Mouse (Mus musculus): ENCODE measurements around the gene Rufy1. TPM values are rescaled to one million over a fixed set of nuclear protein-coding genes. Genes with fewer than 3 reads are reported as not detected.
"Not testable (repeated sequence)": the region's sequence is repeated elsewhere in the genome, so short reads cannot be mapped to it uniquely, and the experiment has no call there.

Rufy1 gene
- polyA plus RNA-seq, 1 experiment from 2014 or later = 29.0 TPM

- Histone ChIP-seq H3K36me3 (ENCODE audit: insufficient read depth, low read length) (no peaks in the 10 kb centered on the region), H3K27ac (no peak overlapping the region), H3K4me3 (replicated peaks; ENCODE audit: low read depth, low read length) (peak overlapping the region; percentile 33; the same call in 1 of the 2 replicates), H3K9me3 (replicated peaks; ENCODE audit: low read length) (no peaks in the 10 kb centered on the region), H3K9ac (ENCODE audit: low read depth, low read length) (no peak overlapping the region), H3K4me2 (ENCODE audit: low read length) (peak overlapping the region; percentile 64; the same call in 1 of the 2 replicates), H3K4me1 (replicated peaks; ENCODE audit: insufficient read depth, low read length) (0 out of 2 replicates have a peak, but pooled peaks cover 7% of the 10 kb centered on the region), H3K27me3 (ENCODE audit: insufficient read depth, low read length) (no peaks in the 10 kb centered on the region)
- no peak for ATAC-seq (replicated peaks; ENCODE audit: low FRiP score, low read depth)
- no peak for TF ChIP-seq CTCF (IDR thresholded peaks at IDR 0.05; ENCODE audit: low read depth)
- no peak for DNase-seq (ENCODE audit: low spot score)
- 97% methylated on average over 1 of the region's 1 CpGs for WGBS
Measured at GRCm38 (mm10) chr11:50371911-50372310, 59.0 kb downstream of the Rufy1 start.

GRCm38 (mm10) chr11:50371399-50371841 is 59.5 kb downstream of the Rufy1 start:
- 3% methylated on average over 18 of the region's 18 CpGs for WGBS
- peak; percentile 86 for DNase-seq (ENCODE audit: low spot score)
- Histone ChIP-seq H3K4me3 (replicated peaks; ENCODE audit: low read depth, low read length) (peak overlapping the region; percentile 33), H3K9ac (ENCODE audit: low read depth, low read length) (peak overlapping the region; percentile 57), H3K36me3 (ENCODE audit: insufficient read depth, low read length) (no peaks in the 10 kb centered on the region), H3K4me1 (replicated peaks; ENCODE audit: insufficient read depth, low read length) (0 out of 2 replicates have a peak, but pooled peaks cover 3% of the 10 kb centered on the region), H3K27me3 (ENCODE audit: insufficient read depth, low read length) (no peaks in the 10 kb centered on the region), H3K9me3 (replicated peaks; ENCODE audit: low read length) (no peaks in the 10 kb centered on the region), H3K27ac (no peak overlapping the region), H3K4me2 (ENCODE audit: low read length) (peak overlapping the region; percentile 64)
- TF ChIP-seq CTCF (IDR thresholded peaks at IDR 0.05; ENCODE audit: low read depth) = peak; percentile 63
- ATAC-seq (replicated peaks; ENCODE audit: low FRiP score, low read depth) = peak; percentile 47

GRCm38 (mm10) chr11:50370969-50371368 is 60.0 kb downstream of the Rufy1 start:
- TF ChIP-seq CTCF (IDR thresholded peaks at IDR 0.05; ENCODE audit: low read depth) = no peak
- H3K4me2 ChIP-seq (ENCODE audit: low read length) = peak overlapping the region; percentile 64
- ATAC-seq (replicated peaks; ENCODE audit: low FRiP score, low read depth) (0 out of 2 replicates have a peak, but pooled peaks have one; percentile 33), DNase-seq (ENCODE audit: low spot score) (no peak)
- no peak overlapping the region for H3K27ac ChIP-seq
- 52% methylated on average over 4 of the region's 4 CpGs for WGBS
- H3K27me3 ChIP-seq (ENCODE audit: insufficient read depth, low read length) = no peaks in the 10 kb centered on the region
- H3K9ac ChIP-seq (ENCODE audit: low read depth, low read length) = no peak overlapping the region
- no peak overlapping the region for H3K4me3 ChIP-seq (replicated peaks; ENCODE audit: low read depth, low read length)
- H3K4me1 ChIP-seq (replicated peaks; ENCODE audit: insufficient read depth, low read length) = no peaks in the 10 kb centered on the region
- no peaks in the 10 kb centered on the region for H3K36me3 ChIP-seq (ENCODE audit: insufficient read depth, low read length)
- no peaks in the 10 kb centered on the region for H3K9me3 ChIP-seq (replicated peaks; ENCODE audit: low read length)

GRCm38 (mm10) chr11:50369360-50369911 is 61.5 kb downstream of the Rufy1 start:
- H3K27ac ChIP-seq = no peak overlapping the region
- WGBS = 85% methylated on average over 5 of the region's 5 CpGs
- ATAC-seq (replicated peaks; ENCODE audit: low FRiP score, low read depth) (no peak), DNase-seq (ENCODE audit: low spot score) (no peak)
- H3K4me2 ChIP-seq (ENCODE audit: low read length) = no peak overlapping the region
- H3K36me3 ChIP-seq (ENCODE audit: insufficient read depth, low read length) = no peaks in the 10 kb centered on the region
- no peak for TF ChIP-seq CTCF (IDR thresholded peaks at IDR 0.05; ENCODE audit: low read depth)
- H3K9ac ChIP-seq (ENCODE audit: low read depth, low read length) = no peak overlapping the region
- H3K4me3 ChIP-seq (replicated peaks; ENCODE audit: low read depth, low read length) = no peak overlapping the region
- H3K9me3 ChIP-seq (replicated peaks; ENCODE audit: low read length) = no peaks in the 10 kb centered on the region
- no peaks in the 10 kb centered on the region for H3K4me1 ChIP-seq (replicated peaks; ENCODE audit: insufficient read depth, low read length)
- H3K27me3 ChIP-seq (ENCODE audit: insufficient read depth, low read length) = no peaks in the 10 kb centered on the region

- Histone ChIP-seq H3K9me3 (replicated peaks; ENCODE audit: low read length) (no peaks in the 10 kb centered on the region), H3K27me3 (ENCODE audit: insufficient read depth, low read length) (no peaks in the 10 kb centered on the region), H3K9ac (ENCODE audit: low read depth, low read length) (no peak overlapping the region), H3K27ac (no peak overlapping the region), H3K4me3 (replicated peaks; ENCODE audit: low read depth, low read length) (no peak overlapping the region), H3K4me2 (ENCODE audit: low read length) (no peak overlapping the region), H3K36me3 (ENCODE audit: insufficient read depth, low read length) (no peaks in the 10 kb centered on the region), H3K4me1 (replicated peaks; ENCODE audit: insufficient read depth, low read length) (no peaks in the 10 kb centered on the region)
- DNase-seq (ENCODE audit: low spot score) (no peak), ATAC-seq (replicated peaks; ENCODE audit: low FRiP score, low read depth) (no peak)
- 93% methylated on average over 9 of the region's 9 CpGs for WGBS
- no peak for TF ChIP-seq CTCF (IDR thresholded peaks at IDR 0.05; ENCODE audit: low read depth)
Measured at GRCm38 (mm10) chr11:50367531-50367930, 63.4 kb downstream of the Rufy1 start.

GRCm38 (mm10) chr11:50365322-50365721 is 65.6 kb downstream of the Rufy1 start:
- TF ChIP-seq CTCF (IDR thresholded peaks at IDR 0.05; ENCODE audit: low read depth) = no peak
- H3K4me1 ChIP-seq (replicated peaks; ENCODE audit: insufficient read depth, low read length) = no peaks in the 10 kb centered on the region
- H3K4me2 ChIP-seq (ENCODE audit: low read length) = no peak overlapping the region
- no peaks in the 10 kb centered on the region for H3K36me3 ChIP-seq (ENCODE audit: insufficient read depth, low read length)
- no peak overlapping the region for H3K27ac ChIP-seq
- ATAC-seq (replicated peaks; ENCODE audit: low FRiP score, low read depth) (no peak), DNase-seq (ENCODE audit: low spot score) (no peak)
- no peaks in the 10 kb centered on the region for H3K9me3 ChIP-seq (replicated peaks; ENCODE audit: low read length)
- H3K27me3 ChIP-seq (ENCODE audit: insufficient read depth, low read length) = no peaks in the 10 kb centered on the region
- H3K9ac ChIP-seq (ENCODE audit: low read depth, low read length) = no peak overlapping the region
- H3K4me3 ChIP-seq (replicated peaks; ENCODE audit: low read depth, low read length) = no peak overlapping the region

- no peak overlapping the region for H3K9ac ChIP-seq (ENCODE audit: low read depth, low read length)
- H3K4me2 ChIP-seq (ENCODE audit: low read length) = no peak overlapping the region
- ATAC-seq (replicated peaks; ENCODE audit: low FRiP score, low read depth) (no peak), DNase-seq (ENCODE audit: low spot score) (peak; percentile 89)
- H3K27me3 ChIP-seq (ENCODE audit: insufficient read depth, low read length) = no peaks in the 10 kb centered on the region
- H3K9me3 ChIP-seq (replicated peaks; ENCODE audit: low read length) = no peaks in the 10 kb centered on the region
- H3K4me3 ChIP-seq (replicated peaks; ENCODE audit: low read depth, low read length) = no peak overlapping the region
- peak; percentile 91 for TF ChIP-seq CTCF (IDR thresholded peaks at IDR 0.05; ENCODE audit: low read depth)
- H3K36me3 ChIP-seq (ENCODE audit: insufficient read depth, low read length) = no peaks in the 10 kb centered on the region
- H3K4me1 ChIP-seq (replicated peaks; ENCODE audit: insufficient read depth, low read length) = no peaks in the 10 kb centered on the region
- WGBS = 5% methylated on average over 4 of the region's 4 CpGs
- H3K27ac ChIP-seq = no peak overlapping the region
Measured at GRCm38 (mm10) chr11:50364548-50364947, 66.4 kb downstream of the Rufy1 start.

- not testable (repeated sequence) for H3K4me1 ChIP-seq (replicated peaks; ENCODE audit: insufficient read depth, low read length)
Measured at GRCm38 (mm10) chr11:50361282-50361681, 69.6 kb downstream of the Rufy1 start.

More at GRCm38 (mm10) chr11:50361282-50361681, 69.6 kb downstream of the Rufy1 start:
- not testable (repeated sequence) for H3K36me3 ChIP-seq (ENCODE audit: insufficient read depth, low read length); H3K27ac ChIP-seq; ATAC-seq (replicated peaks; ENCODE audit: low FRiP score, low read depth); DNase-seq (ENCODE audit: low spot score); H3K4me2 ChIP-seq (ENCODE audit: low read length); H3K4me3 ChIP-seq (replicated peaks; ENCODE audit: low read depth, low read length); H3K27me3 ChIP-seq (ENCODE audit: insufficient read depth, low read length); H3K9me3 ChIP-seq (replicated peaks; ENCODE audit: low read length); H3K9ac ChIP-seq (ENCODE audit: low read depth, low read length)
- 80% methylated on average over 1 of the region's 1 CpGs for whole genome bisulfite sequencing
